Comparison of ENCODE assay signal across 18 mouse cellular contexts in the genomic region with DNA sequence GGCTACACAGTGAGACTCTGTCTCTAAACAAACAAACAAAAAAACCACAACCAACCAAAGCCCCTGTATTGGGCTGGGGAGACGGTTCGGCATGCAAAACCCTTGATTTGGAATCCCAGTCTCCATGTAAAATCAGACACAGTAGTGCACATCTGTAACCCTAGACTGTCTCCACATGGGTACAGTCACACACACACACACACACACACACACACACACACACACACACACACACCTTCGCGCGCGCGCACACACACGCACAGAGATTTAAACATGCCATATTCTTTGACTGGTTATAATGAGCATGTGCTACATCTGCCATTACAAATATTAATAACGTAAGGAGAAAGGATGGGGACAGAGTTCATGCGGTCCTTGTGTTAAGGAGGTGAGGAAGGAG. TPM values are rescaled to one million over a fixed set of nuclear protein-coding genes. Genes with fewer than 3 reads are reported as not detected.
DNase-seq lines count a peak whose midpoint lies in the region; ATAC-seq and TF ChIP-seq lines count a peak whose summit lies in the region.
"Had no signal": no experiment of that assay in that cellular context is flagged by ENCODE, and none has a peak within 500 bp of the region (broad histone marks: within the 10 kb centered on the region; RNA-seq: fewer than 3 reads in every experiment).

No protein-coding gene starts in this region.

- no peak overlapping the region for H3K4me2 ChIP-seq in embryonic facial prominence, embryonic 11.5 days (ENCODE audit: low read depth, low read length)
- no peak overlapping the region for H3K4me2 ChIP-seq in hindbrain, embryonic 14.5 days (replicated peaks)

- WGBS in heart, adult 2 months = 98% methylated on average over 10 of the region's 10 CpGs
- 71% methylated on average over 10 of the region's 10 CpGs for WGBS in embryonic facial prominence, embryonic 11.5 days
- 26% methylated on average over 10 of the region's 10 CpGs for WGBS in hindbrain, embryonic 14.5 days

- no peaks in the 10 kb centered on the region for H3K79me2 ChIP-seq in heart, adult 2 months (replicated peaks; ENCODE audit: control insufficient read depth, insufficient read depth, low read length)

- no peaks in the 10 kb centered on the region for H3K4me1 ChIP-seq in heart, adult 2 months (ENCODE audit: control insufficient read depth, insufficient read depth, low read length)
- no peaks in the 10 kb centered on the region; the same call in 1 of the 2 replicates for H3K4me1 ChIP-seq in embryonic facial prominence, embryonic 11.5 days (ENCODE audit: control insufficient read depth, insufficient read depth, low read length)
- peaks cover 15% of the 10 kb centered on the region for H3K4me1 ChIP-seq in hindbrain, embryonic 14.5 days (replicated peaks; ENCODE audit: control insufficient read depth, insufficient read depth, low read length)

- intact Hi-C loops in heart, adult 2 months (cut with DNase I) = no loop called here
- intact Hi-C loops in heart, postnatal 36 days (cut with DNase I) = no loop called here

- no peak overlapping the region for H3K4me3 ChIP-seq in heart, adult 2 months
- H3K4me3 ChIP-seq in embryonic facial prominence, embryonic 11.5 days (ENCODE audit: low read depth, low read length) = no peak overlapping the region
- H3K4me3 ChIP-seq in hindbrain, embryonic 14.5 days (replicated peaks; ENCODE audit: low read length) = no peak overlapping the region
- H3K4me3 ChIP-seq: limb, embryonic 13.5 days had no signal

- no peaks in the 10 kb centered on the region for H3K9me3 ChIP-seq in embryonic facial prominence, embryonic 11.5 days (replicated peaks; ENCODE audit: control insufficient read depth, low read length)
- no peaks in the 10 kb centered on the region for H3K9me3 ChIP-seq in hindbrain, embryonic 14.5 days (ENCODE audit: control insufficient read depth, low read length)
- H3K9me3 ChIP-seq: G1E; limb, embryonic 13.5 days had no signal

- ATAC-seq in embryonic facial prominence, embryonic 11.5 days (replicated peaks; ENCODE audit: insufficient number of reproducible peaks, low FRiP score, low TSS enrichment, low read depth) = 0 out of 2 replicates have a peak, but pooled peaks have one; percentile 12
- 0 out of 2 replicates have a peak, but pooled peaks have one; percentile 32 for ATAC-seq in hindbrain, embryonic 14.5 days (ENCODE audit: low FRiP score)
- no peak for ATAC-seq in cerebellum, adult (ENCODE audit: insufficient number of reproducible peaks, low FRiP score, low TSS enrichment)
- ATAC-seq: liver, postnatal 0 days had no signal

- no peak for TF ChIP-seq EP300 in heart, adult 2 months (IDR thresholded peaks at IDR 0.05; ENCODE audit: insufficient read depth, low read depth, low read length)

- no peak for TF ChIP-seq CTCF in heart, adult 2 months (IDR thresholded peaks at IDR 0.05)

- no peaks in the 10 kb centered on the region for H3K27me3 ChIP-seq in heart, adult 2 months (ENCODE audit: control insufficient read depth, insufficient read depth, low read length)
- no peaks in the 10 kb centered on the region for H3K27me3 ChIP-seq in embryonic facial prominence, embryonic 11.5 days (ENCODE audit: control insufficient read depth, insufficient read depth, low read length)
- no peaks in the 10 kb centered on the region for H3K27me3 ChIP-seq in hindbrain, embryonic 14.5 days (ENCODE audit: control insufficient read depth, insufficient read depth, low read length)
- H3K27me3 ChIP-seq: limb, embryonic 13.5 days had no signal

- no peak for TF ChIP-seq POLR2A in heart, adult 2 months (IDR thresholded peaks at IDR 0.05; ENCODE audit: insufficient read depth, low read depth, low read length)

- no peak overlapping the region for H3K9ac ChIP-seq in heart, adult 2 months (ENCODE audit: low read depth, low read length)
- H3K9ac ChIP-seq in embryonic facial prominence, embryonic 11.5 days (replicated peaks; ENCODE audit: low read length) = no peak overlapping the region
- H3K9ac ChIP-seq in hindbrain, embryonic 14.5 days = no peak overlapping the region
- H3K9ac ChIP-seq: limb, embryonic 13.5 days; liver, postnatal 0 days had no signal

- no peak for DNase-seq in heart, adult 2 months
- no peak for DNase-seq in heart, postnatal 36 days
- peak; percentile 3 for DNase-seq in embryonic facial prominence, embryonic 11.5 days (ENCODE audit: low spot score)
- no peak for DNase-seq in hindbrain, embryonic 14.5 days (ENCODE audit: low spot score)
- DNase-seq in neural tube, embryonic 10.5 days (ENCODE audit: extremely low spot score, low spot score) = peak; percentile 48
- no peak for DNase-seq in Muller cell, postnatal 12 days (ENCODE audit: inconsistent ontology term)
- DNase-seq in layer of hippocampus, postnatal 14 days (ENCODE audit: low spot score in 2 of 2) = no peak
- DNase-seq: cerebellum, adult 2 months; kidney, adult 11 months; liver, postnatal 0 days; right cerebral cortex, adult 18-20 months; thymus, adult 18-20 months had no signal

- peak overlapping the region; percentile 52 for H3K27ac ChIP-seq in heart, adult 2 months
- peak overlapping the region; percentile 69; the same call in 1 of the 2 replicates for H3K27ac ChIP-seq in embryonic facial prominence, embryonic 11.5 days (replicated peaks; ENCODE audit: low read depth, low read length)
- peak overlapping the region; percentile 62 for H3K27ac ChIP-seq in hindbrain, embryonic 14.5 days

- no peaks in the 10 kb centered on the region for H3K36me3 ChIP-seq in heart, adult 2 months (ENCODE audit: control insufficient read depth, insufficient read depth, low read length)
- H3K36me3 ChIP-seq in embryonic facial prominence, embryonic 11.5 days (replicated peaks; ENCODE audit: control insufficient read depth, insufficient read depth, low read depth, low read length) = no peaks in the 10 kb centered on the region
- H3K36me3 ChIP-seq in hindbrain, embryonic 14.5 days (replicated peaks; ENCODE audit: control insufficient read depth, insufficient read depth) = no peaks in the 10 kb centered on the region
- H3K36me3 ChIP-seq: G1E; limb, embryonic 13.5 days had no signal

RNA-seq across cellular contexts. Expression of a gene that starts 36.1 kb away (rescaled TPM):
- total RNA-seq in heart, adult 2 months (2021) = 100 to 1,000 TPM; 303 to 314 TPM
- 121 and 142 TPM in 2 replicates for polyA plus RNA-seq in heart, adult 2 months (2012; rRNA removed)
- 100 to 1,000 TPM; 273 to 312 TPM for total RNA-seq in heart, postnatal 36 days (2021)
- polyA plus RNA-seq in embryonic facial prominence, embryonic 11.5 days (2014; fragmentation: Nextera tagmentation; extraction: Ambion mirVana) = 70.6 and 83.8 TPM in 2 replicates
- polyA plus RNA-seq in hindbrain, embryonic 14.5 days (2014; fragmentation: Nextera tagmentation; extraction: Ambion mirVana) = 67.8 and 68.7 TPM in 2 replicates
- 10 to 100 TPM; 58.2 to 61.3 TPM for total RNA-seq in layer of hippocampus, postnatal 14 days (2021)

RNA-seq across cellular contexts. Expression of a gene that starts 53.6 kb away (rescaled TPM):
- not detected for total RNA-seq in heart, adult 2 months (2021)
- not detected in 2 replicates for polyA plus RNA-seq in heart, adult 2 months (2012; rRNA removed)
- total RNA-seq in heart, postnatal 36 days (2021) = not detected
- polyA plus RNA-seq in embryonic facial prominence, embryonic 11.5 days (2014; fragmentation: Nextera tagmentation; extraction: Ambion mirVana) = 1.7 and 2.6 TPM in 2 replicates
- polyA plus RNA-seq in hindbrain, embryonic 14.5 days (2014; fragmentation: Nextera tagmentation; extraction: Ambion mirVana) = 0.37 TPM in 1 of 2 replicates, not detected in the other
- not detected for total RNA-seq in layer of hippocampus, postnatal 14 days (2021)
- total RNA-seq: G1E; granulocyte monocyte progenitor cell, adult 5-6 weeks had no signal
- polyA plus RNA-seq: C2C12; G1E; heart, postnatal 0 days; liver, postnatal 0 days had no signal

Comparison
In these comparisons a context has a peak if more than half of its experiments do, and no peak if none do; other contexts are left out.
1. DNase-seq: peak in embryonic facial prominence, embryonic 11.5 days (single experiment) and neural tube, embryonic 10.5 days (single experiment); none in heart, adult 2 months (0 of 2), heart, postnatal 36 days (0 of 2), hindbrain, embryonic 14.5 days (single experiment), Muller cell, postnatal 12 days (single experiment) and layer of hippocampus, postnatal 14 days (0 of 2).
2. RNA of a gene that starts 36.1 kb away (total RNA-seq): 303 to 314 TPM in heart, adult 2 months and 273 to 312 TPM in heart, postnatal 36 days; 58.2 to 61.3 TPM in layer of hippocampus, postnatal 14 days; every median in the first group is over 4 times any median in the second.
3. Peak in every context shown above with its lines, with median percentiles within 50 percentile points of each other: H3K27ac ChIP-seq.